Mouse (Mus musculus) forebrain, embryonic 12.5 days (tissue): ENCODE measurements around the gene Borcs5. TPM values are rescaled to one million over a fixed set of nuclear protein-coding genes. Genes with fewer than 3 reads are reported as not detected.

ENCODE experiments used
- ATAC-seq: fragments of 200-750 bp; cut with Nextera tagmentation; 2 replicates; pipeline ENCODE4 v1.8.0; 2017; ENCODE audit warnings: moderate TSS enrichment; ENCODE audit not compliant: low FRiP score
- H3K27ac ChIP-seq: fragments of 300-500 bp; sonication (generic); 2 replicates; pipeline ENCODE4 v1.5.1; 2016; ENCODE audit warnings: mild to moderate bottlenecking
- H3K27me3 ChIP-seq: fragments of 300-500 bp; sonication (generic); 2 replicates; pipeline ENCODE4 v1.6.1; 2016; ENCODE audit warnings: mild to moderate bottlenecking
- H3K36me3 ChIP-seq: fragments of 300-500 bp; sonication (generic); replicated peaks from 2 replicates; pipeline ENCODE4 v1.6.1; 2016; ENCODE audit warnings: mild to moderate bottlenecking
- H3K4me1 ChIP-seq: fragments of 300-500 bp; sonication (generic); 2 replicates; pipeline ENCODE4 v1.6.1; 2016
- H3K4me2 ChIP-seq: fragments of 300-500 bp; sonication (generic); 2 replicates; pipeline ENCODE4 v1.6.1; 2016; ENCODE audit warnings: mild to moderate bottlenecking, moderate library complexity
- H3K4me3 ChIP-seq: fragments of 300-500 bp; sonication (generic); replicated peaks from 2 replicates; pipeline ENCODE4 v1.5.1; 2016; ENCODE audit warnings: mild to moderate bottlenecking
- H3K9ac ChIP-seq: fragments of 300-500 bp; sonication (generic); 2 replicates; pipeline ENCODE4 v1.6.1; 2016; ENCODE audit warnings: mild to moderate bottlenecking
- H3K9me3 ChIP-seq: fragments of 300-500 bp; sonication (generic); 2 replicates; pipeline ENCODE4 v1.6.1; 2016
- WGBS: fragments of 180-500 bp; shearing (Covaris S2); methylation state at CpG from one replicate; pipeline ENCODE4 v1.1.7; 2016; 5-methylcytosine and 5-hydroxymethylcytosine counted together
- polyA plus RNA-seq: library from polyadenylated mRNA; unstranded; fragments of >200 nt; fragmentation: Nextera tagmentation; extraction: Ambion mirVana; gene quantifications from 2 replicates; pipeline ENCODE4 v1.2.1, GENCODE M21; 2016

The Borcs5 gene
- polyA plus RNA-seq, 1 experiment from 2014 or later, result 35.8 TPM

DNA sequence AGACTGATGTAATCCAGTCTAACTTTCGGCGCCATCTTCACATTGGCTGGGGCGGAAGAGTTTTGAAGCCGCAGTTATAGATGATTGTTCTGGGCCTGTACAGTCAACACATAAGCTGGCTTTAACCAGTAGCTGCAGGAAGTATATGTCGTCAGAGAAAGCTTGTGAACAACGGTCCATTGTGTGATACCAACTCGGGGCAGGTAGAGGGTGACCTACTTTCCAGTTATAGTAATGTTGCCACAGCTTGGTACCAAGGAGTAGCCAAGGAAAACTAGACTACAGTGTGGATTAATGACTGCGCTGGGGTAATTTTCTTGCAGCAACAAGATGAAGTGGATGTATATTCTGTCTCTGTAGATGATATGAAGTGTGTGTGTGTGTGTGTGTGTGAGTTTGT is 5.8 kb upstream of the Borcs5 start:
- ATAC-seq, result no peak
- WGBS, result 92% methylated on average over 8 of the region's 8 CpGs

DNA sequence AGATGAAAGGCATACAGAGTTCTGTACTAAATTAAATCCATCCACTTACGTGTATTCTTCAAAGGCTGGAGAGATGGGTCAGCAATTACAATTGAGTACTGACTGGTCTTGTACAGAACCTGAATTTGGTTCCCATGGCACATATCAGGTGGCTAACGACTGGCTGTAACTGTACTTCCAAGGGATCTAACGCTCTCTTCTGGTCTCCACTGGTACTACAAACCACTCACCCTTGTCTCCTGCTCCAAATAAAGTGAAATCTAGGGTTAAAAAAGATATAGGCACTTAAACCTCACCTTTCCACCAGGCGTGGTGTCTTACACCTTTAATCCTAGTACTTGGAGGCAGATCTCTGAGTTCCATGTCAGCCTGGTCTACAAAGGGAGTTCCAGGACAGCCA is 2.8 kb upstream of the Borcs5 start:
- no peak overlapping the region for H3K4me3 ChIP-seq
- no peak overlapping the region for H3K9ac ChIP-seq
- no peak for ATAC-seq
- H3K27ac ChIP-seq, result no peak overlapping the region
- peaks cover 24% of the 10 kb centered on the region for H3K27me3 ChIP-seq
- 58% methylated on average over 4 of the region's 4 CpGs for WGBS
- no peaks in the 10 kb centered on the region for H3K36me3 ChIP-seq
- peaks cover 14% of the 10 kb centered on the region for H3K4me1 ChIP-seq
- no peaks in the 10 kb centered on the region for H3K9me3 ChIP-seq
- H3K4me2 ChIP-seq, result no peak overlapping the region

More for the DNA sequence above, 5.8 kb upstream of the Borcs5 start:
- Histone ChIP-seq H3K9ac (no peak overlapping the region), H3K27me3 (peaks cover 36% of the 10 kb centered on the region), H3K9me3 (no peaks in the 10 kb centered on the region), H3K4me1 (peaks cover 12% of the 10 kb centered on the region), H3K27ac (no peak overlapping the region), H3K4me2 (no peak overlapping the region), H3K36me3 (no peaks in the 10 kb centered on the region), H3K4me3 (no peak overlapping the region)

DNA sequence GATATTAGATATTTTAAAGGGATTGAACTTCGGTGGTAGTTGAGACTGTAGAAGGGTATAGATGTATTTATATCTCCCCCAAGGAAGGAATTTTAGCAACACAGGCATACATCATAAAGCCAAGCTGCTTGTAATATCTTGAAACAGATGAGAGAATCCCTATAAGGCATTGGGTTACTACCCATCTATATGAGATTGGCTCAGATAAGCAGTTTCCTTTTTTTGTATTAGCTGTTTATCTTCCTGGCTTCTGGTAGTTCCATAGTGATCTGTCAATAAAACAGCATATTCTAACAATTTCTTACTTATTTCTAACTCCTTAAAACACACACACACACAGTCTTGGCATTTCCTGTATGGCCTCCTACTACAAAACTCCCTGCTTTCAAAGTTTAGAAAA is 590 bp downstream of the Borcs5 start:
- no peak overlapping the region for H3K9ac ChIP-seq
- H3K4me3 ChIP-seq, result no peak overlapping the region
- no peak overlapping the region for H3K27ac ChIP-seq
- H3K27me3 ChIP-seq, result no peaks in the 10 kb centered on the region
- no peak for ATAC-seq
- no peaks in the 10 kb centered on the region for H3K9me3 ChIP-seq
- peaks cover 7% of the 10 kb centered on the region for H3K4me1 ChIP-seq
- H3K4me2 ChIP-seq, result no peak overlapping the region
- peaks cover 5% of the 10 kb centered on the region; the same call in 1 of the 2 replicates for H3K36me3 ChIP-seq
- 93% methylated on average over 1 of the region's 1 CpGs for WGBS

DNA sequence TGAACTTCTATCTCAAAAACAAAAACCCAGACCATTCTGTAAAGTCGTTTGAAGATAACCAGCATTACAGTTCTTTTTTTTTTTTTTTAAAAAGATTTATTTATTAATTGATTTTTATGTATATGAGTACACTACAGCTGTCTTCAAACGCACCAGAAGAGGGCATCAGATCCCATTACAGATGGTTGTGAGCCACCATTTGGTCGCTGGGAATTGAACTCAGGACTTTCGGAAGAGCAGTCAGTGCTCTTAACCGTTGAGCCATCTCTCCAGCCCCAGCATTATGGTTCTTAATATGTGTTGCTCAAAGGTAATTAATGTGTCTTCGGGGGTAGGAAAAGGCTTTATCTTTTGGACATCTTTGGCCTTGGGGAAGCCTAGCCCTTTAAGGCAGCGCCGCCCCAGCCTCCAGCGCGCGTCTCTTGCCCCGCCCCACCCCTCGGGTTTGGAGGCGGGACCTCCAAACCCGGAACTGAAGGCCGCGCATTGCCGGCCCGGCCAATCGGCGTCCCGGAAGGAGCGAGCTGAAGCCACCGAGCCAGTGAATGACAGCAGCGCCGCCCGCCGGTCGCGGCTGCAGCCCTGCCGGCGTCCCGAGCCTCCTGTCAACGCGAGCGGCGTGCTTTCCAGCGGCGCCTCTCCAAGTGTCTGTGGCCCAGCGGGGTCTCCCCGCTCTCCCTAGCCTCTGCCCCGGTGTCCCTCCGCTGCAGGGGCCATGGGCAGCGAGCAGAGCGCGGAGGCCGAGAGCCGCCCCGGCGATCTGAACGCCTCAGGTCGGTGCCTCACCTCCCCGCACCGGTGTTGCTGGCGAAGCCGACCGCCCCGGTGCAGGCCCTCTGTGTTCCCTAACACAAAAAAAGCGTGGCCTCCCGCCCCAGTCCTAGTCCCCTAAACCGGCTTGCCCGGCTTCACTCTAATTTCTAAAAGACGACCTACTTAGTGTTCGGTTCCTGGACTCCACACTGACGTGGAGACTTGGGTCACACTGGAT is 1.5 kb downstream of the Borcs5 start:
- Histone ChIP-seq H3K27me3 (no peaks in the 10 kb centered on the region), H3K9me3 (no peaks in the 10 kb centered on the region), H3K9ac (peak overlapping the region; percentile 82), H3K4me2 (peak overlapping the region; percentile 66), H3K36me3 (peaks cover 7% of the 10 kb centered on the region), H3K4me1 (peaks cover 7% of the 10 kb centered on the region), H3K27ac (peak overlapping the region; percentile 62), H3K4me3 (peak overlapping the region; percentile 73)
- ATAC-seq, result peak; percentile 99
- WGBS, result 1% methylated on average over 65 of the region's 65 CpGs

DNA sequence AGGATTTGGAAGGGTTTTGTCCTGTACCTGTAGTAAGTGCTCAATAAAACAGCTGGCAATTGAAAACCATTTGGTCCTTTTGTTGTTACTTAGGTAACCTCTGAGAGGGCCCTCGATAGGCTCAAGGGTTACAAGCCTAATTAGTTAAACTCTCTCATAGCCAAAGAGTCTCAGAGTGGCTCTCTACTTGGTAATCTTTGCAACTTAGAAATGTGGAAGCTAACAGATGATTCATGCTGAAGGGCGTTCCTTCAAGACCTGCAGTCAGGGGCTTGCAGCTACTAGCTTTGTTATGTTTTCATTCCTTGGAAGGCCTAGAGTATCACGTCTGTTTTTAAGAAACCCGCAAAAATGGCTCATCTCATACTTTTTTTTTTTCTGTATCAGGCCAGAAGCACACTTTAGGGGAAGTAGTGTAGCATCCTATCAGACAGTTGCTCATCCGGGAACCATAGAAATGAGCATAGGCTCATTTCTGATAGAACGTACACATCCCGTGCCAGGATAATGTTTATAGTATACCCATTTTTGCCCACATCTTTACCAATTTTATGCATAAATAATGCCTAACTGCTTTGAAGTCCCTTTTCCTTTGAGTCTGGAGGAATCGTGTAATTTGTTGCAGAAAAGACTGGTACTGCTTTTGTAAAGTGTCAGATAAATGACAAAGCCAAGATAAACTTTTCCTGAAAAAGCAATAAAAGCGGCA is 2.6 kb downstream of the Borcs5 start:
- Histone ChIP-seq H3K4me2 (peak overlapping the region; percentile 66), H3K36me3 (peaks cover 9% of the 10 kb centered on the region), H3K9ac (peak overlapping the region; percentile 82), H3K9me3 (no peaks in the 10 kb centered on the region), H3K27ac (no peak overlapping the region), H3K27me3 (no peaks in the 10 kb centered on the region), H3K4me1 (peaks cover 9% of the 10 kb centered on the region), H3K4me3 (peak overlapping the region; percentile 73)
- no peak for ATAC-seq
- 73% methylated on average over 9 of the region's 9 CpGs for WGBS

DNA sequence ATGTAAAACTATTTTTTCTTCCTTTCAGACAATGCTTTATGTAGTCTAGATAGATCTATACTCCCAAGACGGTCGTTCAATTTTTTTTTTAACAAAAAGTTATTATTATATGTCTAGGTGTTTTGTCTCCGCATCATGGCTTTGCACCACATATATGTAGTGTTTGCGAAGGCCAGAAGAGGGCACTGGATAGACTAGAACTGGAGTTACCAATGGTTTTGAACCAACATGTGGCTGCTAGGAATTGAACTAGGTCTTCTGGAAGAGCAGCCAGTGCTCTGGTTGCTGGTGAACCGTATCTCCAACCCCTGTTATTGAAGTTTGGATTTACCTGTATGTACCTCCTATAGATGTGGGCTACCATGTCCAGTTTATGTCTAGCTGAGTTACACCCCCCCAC is 4.0 kb downstream of the Borcs5 start:
- H3K27me3 ChIP-seq, result no peaks in the 10 kb centered on the region
- H3K4me2 ChIP-seq, result no peak overlapping the region
- 92% methylated on average over 5 of the region's 5 CpGs for WGBS
- peaks cover 9% of the 10 kb centered on the region for H3K36me3 ChIP-seq
- H3K4me1 ChIP-seq, result peaks cover 20% of the 10 kb centered on the region
- H3K4me3 ChIP-seq, result no peak overlapping the region
- no peak overlapping the region for H3K9ac ChIP-seq
- no peak overlapping the region for H3K27ac ChIP-seq
- no peaks in the 10 kb centered on the region for H3K9me3 ChIP-seq
- ATAC-seq, result no peak

DNA sequence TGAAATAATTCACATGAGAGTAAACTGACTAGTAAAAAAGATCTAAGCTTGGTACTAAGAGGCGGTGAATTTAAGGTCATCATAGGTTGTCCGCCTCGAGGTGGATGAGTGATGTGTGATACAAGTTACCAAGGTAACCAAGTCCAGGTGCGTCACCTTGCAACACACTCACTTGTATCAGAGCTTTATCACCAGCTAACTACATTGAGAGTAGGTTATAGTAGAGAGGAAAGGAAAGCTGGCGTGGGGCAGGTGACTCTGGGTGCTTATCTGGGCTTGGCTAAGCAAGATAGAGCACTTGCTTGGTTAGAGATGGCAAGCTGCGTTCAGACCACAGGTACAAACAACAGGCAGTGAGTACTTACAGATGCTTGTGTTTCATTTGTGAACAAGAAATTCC is 7.5 kb downstream of the Borcs5 start:
- H3K9ac ChIP-seq, result no peak overlapping the region
- H3K4me3 ChIP-seq, result no peak overlapping the region
- H3K36me3 ChIP-seq, result peaks cover 9% of the 10 kb centered on the region
- peaks cover 22% of the 10 kb centered on the region for H3K4me1 ChIP-seq
- no peak for ATAC-seq
- H3K27ac ChIP-seq, result no peak overlapping the region
- H3K4me2 ChIP-seq, result no peak overlapping the region
- no peaks in the 10 kb centered on the region for H3K9me3 ChIP-seq
- WGBS, result 93% methylated on average over 6 of the region's 6 CpGs
- no peaks in the 10 kb centered on the region for H3K27me3 ChIP-seq

DNA sequence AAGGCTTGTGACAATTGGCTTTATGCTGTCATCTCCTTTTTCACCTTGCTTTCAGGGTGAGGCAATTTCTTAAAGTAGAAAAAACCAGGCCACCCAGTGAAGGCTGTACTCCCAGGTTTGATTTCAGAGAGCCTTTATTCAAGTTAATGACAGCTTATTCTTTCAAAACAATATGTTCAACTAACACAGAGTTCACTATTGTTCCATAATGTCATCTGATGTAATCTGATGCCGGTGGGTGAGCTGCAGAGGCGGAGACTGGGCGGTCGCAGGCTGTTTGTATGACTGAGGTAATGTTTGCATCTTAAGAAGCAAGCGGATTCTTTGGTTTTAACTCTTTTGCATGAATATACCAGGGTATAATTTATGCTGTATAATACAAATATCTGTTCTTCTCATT is 8.3 kb downstream of the Borcs5 start:
- ATAC-seq, result peak; percentile 75; the same call in 1 of the 2 replicates
- Histone ChIP-seq H3K9ac (no peak overlapping the region), H3K9me3 (no peaks in the 10 kb centered on the region), H3K27me3 (no peaks in the 10 kb centered on the region), H3K4me1 (peaks cover 21% of the 10 kb centered on the region), H3K4me3 (no peak overlapping the region), H3K36me3 (peaks cover 9% of the 10 kb centered on the region), H3K27ac (peak overlapping the region; percentile 50), H3K4me2 (peak overlapping the region; percentile 25; the same call in 1 of the 2 replicates)
- WGBS, result 5% methylated on average over 5 of the region's 5 CpGs

DNA sequence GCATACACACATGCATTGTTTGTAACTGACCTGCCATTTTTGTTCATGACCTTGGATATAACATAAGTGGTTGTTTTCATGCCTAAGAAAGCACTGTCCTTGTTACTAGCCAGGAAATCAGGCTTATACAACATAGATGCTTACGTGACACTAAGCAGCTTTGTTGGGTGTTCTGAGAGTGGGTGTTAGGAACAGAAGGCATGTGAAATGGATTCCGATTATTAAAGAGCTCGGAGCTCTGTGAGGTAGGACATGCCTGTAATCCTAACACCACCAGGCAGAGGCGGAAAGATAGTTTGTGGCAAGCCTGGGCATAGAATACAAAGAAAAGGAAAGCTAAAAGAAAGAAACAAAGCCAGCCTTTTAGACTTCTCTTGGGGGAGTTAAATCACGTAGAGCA is 9.0 kb downstream of the Borcs5 start:
- no peak overlapping the region for H3K9ac ChIP-seq
- H3K4me3 ChIP-seq, result no peak overlapping the region
- H3K27ac ChIP-seq, result peak overlapping the region; percentile 46; the same call in 1 of the 2 replicates
- no peaks in the 10 kb centered on the region for H3K27me3 ChIP-seq
- 24% methylated on average over 5 of the region's 5 CpGs for WGBS
- H3K4me2 ChIP-seq, result no peak overlapping the region; the same call in 1 of the 2 replicates
- H3K9me3 ChIP-seq, result no peaks in the 10 kb centered on the region
- no peak for ATAC-seq
- peaks cover 21% of the 10 kb centered on the region for H3K4me1 ChIP-seq
- peaks cover 9% of the 10 kb centered on the region for H3K36me3 ChIP-seq

DNA sequence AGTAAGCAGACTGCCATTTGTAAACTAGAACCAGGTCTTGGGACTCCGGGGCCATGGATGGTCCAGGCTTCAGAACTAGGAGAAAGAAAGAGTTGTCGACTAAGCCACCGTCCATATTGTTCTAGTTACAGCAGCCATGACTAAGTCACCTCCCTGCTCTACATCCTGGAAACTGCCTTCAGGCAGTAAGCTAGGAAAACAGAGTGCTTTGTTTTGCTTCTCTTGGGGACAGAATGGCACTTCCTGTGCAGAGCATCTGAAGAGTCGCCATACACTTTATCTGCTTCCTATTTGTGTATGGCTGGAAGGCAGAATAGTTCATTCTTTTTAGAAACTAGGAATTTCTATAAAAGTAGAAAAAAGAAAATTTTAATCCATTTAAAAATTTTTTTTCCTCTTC is 17.2 kb downstream of the Borcs5 start:
- no peaks in the 10 kb centered on the region for H3K36me3 ChIP-seq
- no peak for ATAC-seq
- WGBS, result 79% methylated on average over 4 of the region's 4 CpGs
- no peak overlapping the region for H3K9ac ChIP-seq
- no peak overlapping the region for H3K4me2 ChIP-seq
- H3K4me3 ChIP-seq, result no peak overlapping the region
- no peaks in the 10 kb centered on the region for H3K9me3 ChIP-seq
- H3K4me1 ChIP-seq, result no peaks in the 10 kb centered on the region
- peak overlapping the region; percentile 36; the same call in 1 of the 2 replicates for H3K27ac ChIP-seq
- H3K27me3 ChIP-seq, result no peaks in the 10 kb centered on the region

DNA sequence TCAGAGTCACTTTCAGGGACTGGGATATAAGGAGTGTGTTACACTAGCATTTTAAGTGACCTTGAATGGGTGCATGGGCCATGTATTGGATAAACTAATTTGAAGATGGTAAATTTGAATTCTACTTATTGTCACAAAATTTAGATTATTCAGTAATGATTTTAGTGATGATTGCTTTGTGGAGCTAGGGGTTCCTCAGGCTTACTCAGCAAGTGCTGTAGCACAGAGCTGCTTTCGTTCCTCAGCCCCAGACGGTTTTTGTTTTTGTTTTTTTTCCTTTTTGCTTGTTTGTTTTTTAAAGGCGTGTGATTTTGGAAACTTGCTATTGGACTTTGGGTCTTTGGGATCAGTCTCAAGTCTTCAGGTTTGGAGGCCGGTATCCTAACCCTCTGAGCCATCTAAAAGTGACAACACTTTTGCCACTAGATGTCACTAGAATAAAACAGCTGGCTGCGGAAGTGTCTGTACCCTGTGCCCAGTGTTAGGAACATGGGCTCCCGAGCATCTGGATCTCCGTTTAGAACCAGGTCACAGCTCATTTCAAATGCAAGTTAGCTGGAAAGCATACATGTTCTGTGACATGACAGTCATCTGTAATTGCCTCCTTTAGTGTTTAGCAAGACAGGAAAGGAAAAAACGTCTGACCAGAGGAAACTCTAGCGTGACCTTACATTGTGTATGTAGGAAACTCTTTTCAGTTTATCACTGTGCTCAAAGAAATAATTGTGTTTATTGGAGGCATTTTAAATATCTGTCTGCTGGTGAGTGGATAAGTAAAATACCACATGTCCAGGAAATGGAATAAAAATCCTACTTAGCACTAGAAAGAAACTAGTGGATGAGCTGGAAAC is 20.0 kb downstream of the Borcs5 start:
- Histone ChIP-seq H3K9ac (no peak overlapping the region), H3K4me1 (no peaks in the 10 kb centered on the region), H3K4me2 (no peak overlapping the region), H3K27ac (no peak overlapping the region), H3K27me3 (no peaks in the 10 kb centered on the region), H3K4me3 (no peak overlapping the region), H3K9me3 (no peaks in the 10 kb centered on the region), H3K36me3 (no peaks in the 10 kb centered on the region)
- WGBS, result 27% methylated on average over 9 of the region's 9 CpGs
- ATAC-seq, result peak; percentile 77
